Mouse (Mus musculus) heart, adult 8-10 months (tissue): ENCODE measurements at regions not wholly inside any gene's neighbourhood (a gene's known extent, or its start where the extent isn't known, plus 50 kb on each side); places are given as distances from the start of the nearest gene placed in this dataset.

Experiments used
- DNase-seq: peaks from one replicate; pipeline ENCODE4 v3.0.0; 2022; ENCODE audit warnings: low spot score

DNA sequence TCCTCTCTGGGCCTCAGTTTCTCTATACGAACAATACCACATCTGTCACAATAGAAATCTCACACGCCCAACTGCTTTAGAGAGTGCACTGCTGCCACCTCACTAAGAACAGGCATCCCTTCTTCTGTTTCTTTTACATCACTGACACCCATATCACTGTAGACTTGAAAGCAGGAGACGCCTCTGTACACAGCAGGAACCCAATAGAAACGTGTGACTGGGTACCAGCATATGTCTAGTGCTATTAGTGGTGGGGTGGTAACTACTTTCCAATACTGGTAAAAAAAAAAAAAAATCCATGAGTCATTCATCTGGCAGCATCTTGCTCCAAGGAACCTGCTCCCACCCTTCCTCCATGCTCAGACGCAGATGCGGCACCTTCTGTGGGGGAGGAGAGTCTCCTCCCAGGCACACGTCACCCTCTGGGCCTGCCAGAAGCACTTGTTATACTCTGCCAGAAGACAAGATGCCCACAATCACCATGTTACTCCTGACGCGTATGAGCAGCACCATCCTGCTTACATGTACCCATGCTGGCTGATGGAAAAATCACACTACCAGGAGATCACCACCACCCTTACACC is 151.3 kb upstream of the Plxna4 start:
- DNase-seq: no peak

DNA sequence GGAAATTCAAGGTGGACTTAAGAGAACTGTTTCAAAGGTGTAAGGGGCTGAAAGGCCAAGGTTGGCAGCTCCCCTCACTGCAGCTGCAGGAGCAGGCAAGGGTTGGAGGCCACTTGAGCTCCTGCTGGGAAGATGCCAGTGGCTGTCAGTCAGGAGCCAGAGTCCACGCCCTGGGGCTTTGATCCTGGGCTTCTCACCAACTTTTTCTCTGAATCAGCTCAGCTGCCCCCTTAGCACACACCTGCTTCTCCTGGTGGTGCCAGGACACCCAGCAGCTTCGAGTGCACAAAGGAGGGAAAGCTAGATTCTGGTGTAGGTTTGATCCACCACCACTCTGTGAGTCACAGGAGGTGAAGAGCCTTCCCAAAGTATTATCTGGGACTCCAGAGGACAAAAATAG is 140.7 kb upstream of the Plxna4 start:
- DNase-seq: peak; percentile 22

DNA sequence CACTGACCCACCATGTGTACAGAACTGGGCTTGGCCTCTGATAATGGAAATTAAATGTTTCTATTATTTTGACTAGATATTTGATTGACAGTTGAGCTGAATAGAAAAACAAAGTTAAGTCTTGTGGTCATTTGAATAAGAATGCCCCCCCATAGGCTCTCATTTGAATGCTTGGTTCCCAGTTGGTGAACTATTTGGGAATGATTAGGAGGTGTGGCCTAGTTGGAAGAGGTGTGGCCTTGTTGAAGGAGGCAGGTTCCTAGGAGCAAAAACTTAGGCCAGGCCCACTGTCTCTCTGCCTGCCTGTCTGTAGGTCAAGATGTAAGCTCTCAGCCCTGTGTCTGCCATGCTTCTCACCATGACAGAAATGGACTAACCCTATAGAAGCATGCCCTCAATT is 138.6 kb upstream of the Plxna4 start:
- DNase-seq: no peak

DNA sequence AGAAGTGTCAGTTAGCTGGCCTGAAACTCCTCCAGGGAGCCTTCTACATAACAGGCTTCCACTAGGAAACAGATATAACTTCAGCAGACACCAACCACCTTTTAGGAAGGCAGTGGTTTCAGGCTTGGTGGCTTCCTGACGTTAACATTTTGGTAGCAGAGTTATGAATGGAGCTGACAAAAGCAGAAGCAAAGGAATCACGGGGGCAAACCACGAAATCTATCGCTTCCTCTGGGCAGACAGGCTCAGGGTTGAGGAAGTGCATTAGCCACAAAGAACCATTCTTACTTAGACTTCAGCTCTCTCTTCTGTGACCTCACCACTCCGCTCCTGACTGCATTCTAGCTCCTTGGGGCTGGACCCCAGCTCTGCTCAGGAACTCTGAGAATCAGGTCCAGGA is 129.9 kb upstream of the Plxna4 start:
- no peak for DNase-seq

DNA sequence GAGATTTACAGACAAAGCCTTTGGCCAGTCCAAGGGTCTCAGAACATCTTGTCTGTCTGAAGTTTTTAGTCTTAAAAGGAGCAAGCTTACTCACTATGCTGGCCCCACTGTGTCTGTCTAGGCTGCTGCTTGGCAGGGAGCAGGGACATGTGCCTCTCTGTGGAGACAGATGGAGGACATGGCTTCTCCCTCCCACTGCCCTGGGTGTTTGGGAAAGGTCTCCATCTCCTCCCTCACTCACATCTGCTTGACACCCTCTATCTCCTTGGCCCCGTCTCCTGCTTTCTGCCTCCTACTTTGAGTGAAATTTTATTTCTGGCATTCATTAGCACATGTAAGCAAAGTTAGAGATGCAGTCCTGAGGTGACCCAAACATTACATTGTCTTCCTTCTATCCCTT is 127.1 kb upstream of the Plxna4 start:
- no peak for DNase-seq

DNA sequence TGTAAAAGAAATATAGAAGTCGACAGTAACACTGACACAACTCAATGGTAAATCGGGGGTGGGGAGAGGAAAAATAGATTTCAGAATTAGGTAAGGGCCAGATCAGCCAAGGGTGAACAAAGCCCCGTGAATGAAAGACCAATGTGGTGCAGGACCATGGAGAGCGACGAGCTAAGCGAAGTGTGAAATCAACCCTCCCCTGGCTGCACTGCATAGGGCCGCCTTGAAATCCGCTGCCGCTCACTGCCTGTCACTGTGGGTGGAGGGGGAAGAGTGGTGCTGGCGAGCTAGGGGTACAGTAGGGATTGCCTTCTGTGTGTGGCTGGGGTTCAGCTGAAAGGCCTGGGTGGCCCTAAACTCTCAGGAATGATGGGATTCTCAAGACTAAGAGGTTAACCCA is 122.2 kb upstream of the Plxna4 start:
- no peak for DNase-seq

DNA sequence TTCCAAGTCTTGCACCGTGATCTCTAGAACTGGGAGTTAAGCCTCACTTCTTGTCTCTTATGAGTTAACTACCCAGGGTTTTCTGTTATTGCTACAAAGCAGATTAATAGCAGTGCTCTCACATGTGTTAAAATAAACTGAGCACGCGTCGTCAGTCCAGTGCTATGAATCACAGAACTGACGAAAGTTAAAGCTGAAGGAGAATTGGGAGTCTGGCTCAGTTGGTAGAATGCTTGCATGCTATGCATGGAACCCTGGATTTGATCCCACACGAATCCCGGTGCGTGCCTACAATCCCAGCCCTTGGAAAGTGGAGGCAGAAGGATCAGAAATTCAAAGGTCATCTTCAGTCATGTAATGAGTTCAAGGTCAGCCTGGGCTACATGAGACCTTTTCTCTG is 121.6 kb upstream of the Plxna4 start:
- no peak for DNase-seq

DNA sequence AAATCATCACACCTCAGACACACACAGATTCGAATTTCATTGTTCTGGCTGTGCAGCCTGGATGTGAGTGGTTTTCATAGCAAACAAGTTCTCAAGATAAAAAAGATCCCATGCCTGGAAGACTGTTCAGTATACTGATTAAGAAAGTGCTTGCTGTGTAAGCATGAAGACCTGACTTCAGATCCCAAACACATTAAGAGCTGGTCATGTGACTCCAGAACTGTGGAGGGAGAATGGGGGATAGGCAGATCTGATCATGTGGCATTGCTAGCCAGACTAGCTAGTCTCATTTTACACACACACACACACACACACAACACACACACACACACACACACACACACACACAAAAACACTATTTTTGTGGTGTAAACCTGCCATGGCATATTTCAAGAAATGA is 119.4 kb upstream of the Plxna4 start:
- DNase-seq: no peak

DNA sequence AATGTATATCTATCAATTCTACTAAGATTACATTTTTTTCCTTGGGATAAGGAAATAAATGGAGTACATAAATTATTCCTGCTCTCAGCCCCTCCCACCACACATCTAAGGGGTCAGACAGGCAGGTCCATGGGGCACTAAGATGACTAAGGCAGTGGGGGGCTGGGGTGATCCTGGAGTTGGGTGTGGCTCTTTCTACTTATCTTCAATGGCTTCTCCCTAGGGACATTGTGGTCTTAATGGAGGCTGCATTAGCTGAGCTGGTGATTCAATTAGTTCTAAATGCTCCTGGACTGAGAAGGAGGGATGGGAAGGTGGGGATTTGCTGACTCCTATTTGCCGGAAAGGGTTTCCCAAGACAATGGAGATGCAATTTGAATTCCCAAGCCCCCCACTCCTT is 118.4 kb upstream of the Plxna4 start:
- DNase-seq: no peak

DNA sequence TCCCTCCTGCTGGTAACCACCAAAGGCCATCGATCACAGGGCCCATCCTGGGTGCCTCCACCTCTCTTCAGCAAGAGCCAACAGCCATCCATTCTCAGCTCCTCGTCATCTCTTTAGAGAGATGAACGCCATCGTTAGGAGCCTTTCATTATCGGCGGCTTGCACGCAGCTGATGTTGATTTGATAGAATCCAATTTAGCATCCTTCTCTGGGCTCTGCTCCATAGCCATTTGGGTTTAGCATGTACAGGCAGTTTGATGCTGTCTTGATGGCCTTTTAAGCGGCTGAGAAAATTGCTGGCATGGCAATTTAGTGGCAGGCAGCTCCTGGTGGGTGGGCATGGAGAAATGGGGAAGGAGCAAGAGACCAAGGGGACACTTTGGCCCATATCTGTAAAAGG is 115.5 kb upstream of the Plxna4 start:
- no peak for DNase-seq

DNA sequence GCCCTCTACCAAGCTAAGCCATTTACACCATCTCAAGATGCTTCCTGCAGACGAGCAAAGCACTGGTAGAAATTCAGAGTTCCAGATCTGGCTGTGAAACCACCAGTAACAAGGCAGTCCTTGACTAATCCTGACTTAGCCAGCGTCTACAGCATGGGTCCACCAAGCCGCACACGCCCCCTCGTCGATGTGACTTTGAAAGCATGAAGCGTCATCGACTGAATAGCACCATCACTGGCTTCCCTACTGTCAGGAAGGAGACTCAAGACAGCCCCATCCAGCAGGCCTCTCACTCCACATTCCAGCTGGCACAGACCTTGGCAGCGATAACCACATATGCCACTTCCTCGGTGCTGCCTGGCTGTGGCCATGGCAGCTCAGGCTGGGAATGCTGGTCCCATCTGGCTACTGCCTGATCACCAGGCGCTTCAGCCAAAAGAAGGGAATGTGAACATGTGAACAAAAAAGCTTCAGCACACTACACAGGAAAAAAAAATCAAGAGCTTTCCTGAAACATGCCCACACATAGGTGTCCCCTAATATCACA is 114.3 kb upstream of the Plxna4 start:
- DNase-seq: no peak

DNA sequence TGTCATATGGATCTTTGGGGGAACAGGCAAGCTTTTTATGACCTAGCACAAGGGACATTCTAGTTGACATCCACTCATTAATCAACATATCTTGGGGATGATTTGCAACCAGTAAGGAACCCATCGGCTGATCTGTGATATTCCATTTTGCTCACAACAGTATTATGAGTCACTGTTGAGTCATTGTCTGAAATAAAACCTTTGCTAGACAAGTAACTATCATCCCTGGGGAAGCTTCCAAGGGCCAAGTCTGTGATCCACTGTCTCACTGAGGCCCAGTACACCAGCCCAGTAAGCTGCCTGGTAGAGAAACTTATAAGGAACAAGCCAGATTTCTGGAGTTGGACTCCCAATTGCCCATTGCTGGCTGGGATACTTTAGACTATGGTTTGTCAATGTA is 111.8 kb upstream of the Plxna4 start:
- no peak for DNase-seq

DNA sequence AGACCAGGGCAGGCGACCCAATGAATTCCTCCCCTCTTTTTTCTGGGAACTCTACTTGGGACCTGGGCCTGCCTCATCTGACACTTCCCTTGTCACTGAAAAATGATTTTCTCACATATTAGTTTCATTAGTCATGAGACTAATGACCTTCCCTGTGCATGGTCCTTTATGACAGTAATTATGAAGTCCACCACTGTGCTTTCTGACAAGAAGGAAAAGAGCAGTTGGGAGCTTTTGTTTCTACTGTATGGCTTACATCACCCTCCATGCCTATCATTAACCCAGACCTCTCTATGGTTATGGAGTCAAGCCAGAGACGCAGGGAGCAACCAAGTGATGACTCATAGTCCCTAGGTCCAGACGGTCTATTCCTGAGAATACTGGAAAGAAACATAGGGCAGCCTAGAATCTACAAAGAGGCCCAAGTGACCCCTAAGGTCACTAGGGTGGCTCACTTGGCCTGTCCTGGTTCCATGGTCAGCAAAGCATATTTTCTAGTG is 109.8 kb upstream of the Plxna4 start:
- DNase-seq: no peak

DNA sequence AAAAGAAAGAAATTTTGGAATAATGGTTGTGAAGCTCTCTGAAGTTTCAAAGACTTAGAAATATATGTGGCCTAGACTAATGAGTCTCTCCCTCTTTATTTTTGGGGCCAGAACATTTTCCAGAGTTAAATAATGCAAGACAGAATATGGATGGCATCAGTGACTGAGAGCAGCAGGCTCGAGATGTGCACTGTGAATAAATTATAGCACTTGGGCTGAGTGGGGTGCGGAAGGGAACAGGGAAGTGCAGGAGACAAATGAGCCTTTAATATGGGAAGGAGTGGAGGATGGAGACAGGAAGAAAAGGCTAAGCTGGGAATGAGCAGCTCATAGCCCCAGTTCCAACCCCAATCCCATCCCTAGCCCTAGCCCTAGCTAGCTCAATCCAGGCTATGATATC is 108.0 kb upstream of the Plxna4 start:
- no peak for DNase-seq

DNA sequence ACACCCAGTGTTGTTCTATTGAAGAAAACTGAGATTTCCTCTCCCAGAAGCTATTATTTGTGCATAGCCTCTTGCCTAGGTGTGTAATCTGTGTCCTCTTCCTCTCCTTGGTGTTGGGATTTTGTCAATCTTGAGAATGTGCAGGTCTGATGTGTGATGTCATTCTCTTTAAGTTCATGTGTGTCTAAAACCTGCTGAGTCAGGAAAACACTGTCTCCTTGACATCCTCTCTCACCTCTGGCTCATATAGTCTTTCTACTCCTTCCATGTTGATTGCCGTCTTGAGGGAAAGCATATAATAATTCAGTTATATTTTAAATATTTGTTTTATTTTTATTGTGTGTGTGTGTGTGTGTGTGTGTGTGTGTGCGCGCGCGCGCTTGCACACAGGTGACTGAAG is 84.6 kb upstream of the Plxna4 start:
- DNase-seq: no peak

DNA sequence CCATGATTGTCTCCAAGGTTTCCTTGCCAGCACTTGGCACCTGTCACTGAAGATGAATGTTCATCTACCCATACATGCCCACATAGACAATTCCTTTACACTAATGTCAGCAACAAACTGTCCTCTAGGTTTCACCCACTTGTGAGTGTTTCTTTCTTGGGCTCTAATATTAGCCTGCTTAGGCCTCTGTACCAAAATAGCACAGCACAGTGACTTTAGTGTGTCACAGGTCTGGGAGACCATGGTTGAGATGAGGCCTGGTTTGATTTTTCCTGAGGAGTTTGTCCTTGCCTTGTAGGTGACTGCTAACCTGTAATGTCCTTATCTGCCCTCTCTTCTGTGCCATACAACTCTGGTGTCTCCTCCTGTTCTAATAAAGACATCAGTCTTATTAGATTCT is 71.8 kb upstream of the Plxna4 start:
- peak; percentile 32 for DNase-seq

DNA sequence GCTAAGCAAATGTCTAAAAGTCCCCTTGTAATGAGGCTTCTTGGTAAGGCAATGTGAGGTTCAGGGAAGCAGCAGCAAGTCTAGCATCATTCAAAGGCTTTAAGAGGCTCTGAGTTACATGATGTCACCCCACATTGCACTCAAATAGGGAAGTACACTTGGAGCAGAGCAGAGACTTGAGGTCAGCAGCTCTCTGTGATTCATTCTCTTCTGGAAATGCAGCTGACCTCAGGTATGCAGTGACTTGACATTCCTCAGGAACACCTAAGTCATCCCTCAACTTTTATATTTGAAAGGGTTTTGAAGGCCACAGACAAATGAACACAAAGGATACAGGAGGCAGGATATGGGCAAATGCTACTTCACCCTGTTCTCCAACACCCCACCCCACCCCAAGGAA is 69.4 kb upstream of the Plxna4 start:
- DNase-seq: no peak

DNA sequence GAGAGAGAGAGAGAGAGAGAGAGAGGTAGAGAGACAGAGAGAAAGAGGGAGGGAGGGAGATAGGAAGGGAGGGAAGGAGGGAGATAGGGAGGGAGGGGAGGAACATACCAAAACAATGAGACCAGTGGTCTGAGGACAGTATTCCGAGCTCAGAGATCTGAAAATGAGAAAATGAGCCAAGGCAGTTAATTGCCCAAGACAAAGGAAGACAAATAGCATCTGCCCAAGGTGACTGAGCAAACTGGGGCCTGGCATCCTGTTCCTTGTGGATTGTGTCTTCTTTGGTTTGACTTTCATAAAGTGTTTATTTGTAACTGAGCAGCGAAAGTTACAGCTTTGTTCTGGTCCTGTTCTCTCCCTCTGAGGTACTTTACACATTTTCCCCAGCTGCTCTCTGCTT is 66.2 kb upstream of the Plxna4 start:
- DNase-seq: no peak

DNA sequence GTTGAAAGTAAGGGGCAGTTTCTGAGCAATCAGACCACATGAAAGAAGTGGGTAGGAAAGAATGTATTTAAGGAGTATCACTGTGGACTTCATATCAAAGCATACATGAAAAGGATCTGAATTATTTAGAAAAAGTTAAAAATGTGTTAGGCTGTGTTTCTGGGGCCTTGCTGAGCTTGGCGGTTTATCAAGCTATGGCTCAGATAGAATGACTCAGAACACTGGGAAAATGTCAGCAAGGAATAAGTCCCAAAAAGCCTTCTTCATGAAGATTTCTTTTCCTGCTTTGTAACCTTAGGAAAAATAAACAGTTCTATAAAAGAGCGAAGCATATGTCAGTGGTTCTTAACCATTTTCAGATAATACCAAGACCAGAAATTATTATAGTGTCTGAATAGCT is 56.0 kb upstream of the Plxna4 start:
- no peak for DNase-seq

DNA sequence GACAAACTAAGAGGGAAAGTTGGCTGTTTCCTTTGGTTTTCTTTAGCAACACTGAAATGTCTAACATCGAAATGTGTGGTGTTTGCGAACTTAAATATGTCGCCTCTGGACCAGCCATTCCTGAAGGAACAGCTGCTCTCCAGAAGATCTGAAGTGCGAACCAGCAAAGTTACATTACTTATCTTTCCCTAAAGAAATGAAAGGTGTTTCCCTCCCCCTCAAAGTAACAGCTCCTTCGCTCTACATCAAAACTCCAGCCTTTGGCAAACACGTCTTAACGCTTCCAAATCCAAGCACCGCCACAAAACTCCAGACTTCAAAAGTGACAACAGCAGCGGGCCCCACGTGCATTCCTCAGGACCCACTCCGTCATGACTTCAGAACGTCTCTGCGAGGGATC is 50.9 kb upstream of the Plxna4 start:
- no peak for DNase-seq
